Comparison of ENCODE assay signal across 8 mouse cellular contexts in genomic region chrX:50619919-50620318, GRCm38 (mm10).
A peak's percentile ranks its signal among the peaks of the same experiment; 100 is the strongest.
DNase-seq lines count a peak whose midpoint lies in the region; ATAC-seq and TF ChIP-seq lines count a peak whose summit lies in the region.

No protein-coding gene starts in this region.

- H3K9ac ChIP-seq in forebrain, embryonic 12.5 days: no peak overlapping the region
- H3K9ac ChIP-seq in intestine, embryonic 16.5 days (ENCODE audit: low read depth, low read length): no peak overlapping the region
- H3K9ac ChIP-seq in stomach, embryonic 15.5 days: no peak overlapping the region

- peak; percentile 68 for TF ChIP-seq CTCF in Patski (IDR thresholded peaks at IDR 0.05)

- WGBS in forebrain, embryonic 12.5 days: 62% methylated on average over 9 of the region's 9 CpGs
- 60% methylated on average over 9 of the region's 9 CpGs for WGBS in intestine, embryonic 16.5 days
- WGBS in stomach, embryonic 15.5 days: 65% methylated on average over 9 of the region's 9 CpGs

- no peaks in the 10 kb centered on the region for H3K9me3 ChIP-seq in forebrain, embryonic 12.5 days
- no peaks in the 10 kb centered on the region for H3K9me3 ChIP-seq in intestine, embryonic 16.5 days (ENCODE audit: control insufficient read depth, low read length)
- H3K9me3 ChIP-seq in stomach, embryonic 15.5 days: no peaks in the 10 kb centered on the region

- in situ Hi-C loops in Patski (cut with MboI; ENCODE audit: low pct_unique_long_range_greater_than_20kb): no loop called here

- peak; percentile 75 to 89 for DNase-seq in layer of hippocampus, postnatal 25 days (ENCODE audit: extremely low spot score in 1 of 2, low spot score in 1 of 2)
- DNase-seq in layer of hippocampus, adult 9-11 months: no peak
- no peak for DNase-seq in Patski (ENCODE audit: low read depth, low spot score)
- peak; percentile 78 for DNase-seq in mesoderm, embryonic 11.5 days (ENCODE audit: low read depth, low spot score)

- CTCF ChIA-PET in Patski (lab: Charles Lee): interaction anchor here (1.0 to 2.1 kb wide), 6 partner anchors 8 to 59 kb away, joined by 3 to 11 read pairs (median 6); no protein-coding TSS in a partner anchor

- ATAC-seq in Patski: peak; percentile 9
- ATAC-seq in forebrain, embryonic 12.5 days (ENCODE audit: low FRiP score): no peak
- peak; percentile 41; the same call in 1 of the 2 replicates for ATAC-seq in intestine, embryonic 16.5 days
- ATAC-seq in stomach, embryonic 15.5 days (ENCODE audit: insufficient read depth, low FRiP score, low read depth): peak; percentile 56; the same call in 1 of the 2 replicates
- ATAC-seq in activated CD4-positive, CD25-positive, alpha-beta regulatory T cell, adult 4 months: no peak

- H3K4me1 ChIP-seq in forebrain, embryonic 12.5 days: no peaks in the 10 kb centered on the region
- H3K4me1 ChIP-seq in intestine, embryonic 16.5 days (ENCODE audit: control insufficient read depth, insufficient read depth, low read length): no peaks in the 10 kb centered on the region
- no peaks in the 10 kb centered on the region for H3K4me1 ChIP-seq in stomach, embryonic 15.5 days

- H3K4me2 ChIP-seq in forebrain, embryonic 12.5 days: no peak overlapping the region
- no peak overlapping the region for H3K4me2 ChIP-seq in intestine, embryonic 16.5 days (ENCODE audit: low read depth, low read length)
- no peak overlapping the region for H3K4me2 ChIP-seq in stomach, embryonic 15.5 days

- no peak overlapping the region for H3K4me3 ChIP-seq in forebrain, embryonic 12.5 days (replicated peaks)
- no peak overlapping the region for H3K4me3 ChIP-seq in intestine, embryonic 16.5 days (ENCODE audit: low read length)
- no peak overlapping the region for H3K4me3 ChIP-seq in stomach, embryonic 15.5 days (replicated peaks)

- POLR2A ChIA-PET in Patski (lab: Charles Lee): interaction anchor here (0.8 kb wide), 1 partner anchor 20 kb away, joined by 3 read pairs; no protein-coding TSS in a partner anchor

- no peaks in the 10 kb centered on the region; the same call in 1 of the 2 replicates for H3K36me3 ChIP-seq in forebrain, embryonic 12.5 days (replicated peaks)
- H3K36me3 ChIP-seq in intestine, embryonic 16.5 days (ENCODE audit: control insufficient read depth, insufficient read depth, low read length): no peaks in the 10 kb centered on the region
- H3K36me3 ChIP-seq in stomach, embryonic 15.5 days: no peaks in the 10 kb centered on the region

- no peaks in the 10 kb centered on the region for H3K27me3 ChIP-seq in Patski
- H3K27me3 ChIP-seq in forebrain, embryonic 12.5 days: no peaks in the 10 kb centered on the region
- no peaks in the 10 kb centered on the region for H3K27me3 ChIP-seq in intestine, embryonic 16.5 days (replicated peaks; ENCODE audit: control insufficient read depth, insufficient read depth, low read length)
- no peaks in the 10 kb centered on the region for H3K27me3 ChIP-seq in stomach, embryonic 15.5 days (replicated peaks)

- H3K27ac ChIP-seq in forebrain, embryonic 12.5 days: 0 out of 2 replicates have a peak overlapping the region, but pooled peaks have one; percentile 5
- H3K27ac ChIP-seq in intestine, embryonic 16.5 days (ENCODE audit: low read length): no peak overlapping the region; the same call in 1 of the 2 replicates
- H3K27ac ChIP-seq in stomach, embryonic 15.5 days: no peak overlapping the region

Comparison
In these comparisons a context has a peak if more than half of its experiments do, and no peak if none do; other contexts are left out.
1. DNase-seq: peak in layer of hippocampus, postnatal 25 days (2 of 2) and mesoderm, embryonic 11.5 days (single experiment); none in layer of hippocampus, adult 9-11 months (single experiment) and Patski (single experiment).
2. ATAC-seq: peak in Patski (single experiment), intestine, embryonic 16.5 days (single experiment) and stomach, embryonic 15.5 days (single experiment); none in forebrain, embryonic 12.5 days (single experiment) and activated CD4-positive, CD25-positive, alpha-beta regulatory T cell, adult 4 months (single experiment).